Mouse (Mus musculus): ENCODE measurements around the gene Tmem60. TPM values are rescaled to one million over a fixed set of nuclear protein-coding genes. Genes with fewer than 3 reads are reported as not detected.

Gene Tmem60
- 46.3 and 66.7 TPM in 2 replicates for polyA plus RNA-seq (2012; ENCODE audit: insufficient read depth, insufficient read length, missing spikeins)

- Histone ChIP-seq H3K27ac (replicated peaks; ENCODE audit: low read depth, low read length) (peak within 1 kb of the TSS; percentile 68), H3K4me1 (ENCODE audit: control insufficient read depth, insufficient read depth, insufficient read length, low read length) (no peaks in the 10 kb centered on the region), H3K4me3 (ENCODE audit: insufficient read depth, low read depth, low read length) (peak within 1 kb of the TSS; percentile 90)
These were observed at the start of gene Tmem60, which contains the start of gene Phtf2 for GRCm38 (mm10) chr5:20881915-20882800. Tmem60 (plus strand) TSS chr5:20882191. Phtf2 (minus strand) TSS chr5:20882124.

GRCm38 (mm10) chr5:20834399-20834798 lies 47.6 kb upstream of the Tmem60 start:
- H3K4me1 ChIP-seq (ENCODE audit: control insufficient read depth, insufficient read depth, insufficient read length, low read length): no peaks in the 10 kb centered on the region
- H3K4me3 ChIP-seq (ENCODE audit: insufficient read depth, low read depth, low read length): no peak overlapping the region
- no peak overlapping the region for H3K27ac ChIP-seq (replicated peaks; ENCODE audit: low read depth, low read length)

GRCm38 (mm10) chr5:20837082-20837481 lies 44.9 kb upstream of the Tmem60 start:
- H3K4me1 ChIP-seq (ENCODE audit: control insufficient read depth, insufficient read depth, insufficient read length, low read length): no peaks in the 10 kb centered on the region
- H3K27ac ChIP-seq (replicated peaks; ENCODE audit: low read depth, low read length): no peak overlapping the region
- no peak overlapping the region for H3K4me3 ChIP-seq (ENCODE audit: insufficient read depth, low read depth, low read length)

GRCm38 (mm10) chr5:20843405-20843804 lies 38.6 kb upstream of the Tmem60 start:
- H3K4me1 ChIP-seq (ENCODE audit: control insufficient read depth, insufficient read depth, insufficient read length, low read length): no peaks in the 10 kb centered on the region
- no peak overlapping the region for H3K4me3 ChIP-seq (ENCODE audit: insufficient read depth, low read depth, low read length)
- H3K27ac ChIP-seq (replicated peaks; ENCODE audit: low read depth, low read length): no peak overlapping the region

GRCm38 (mm10) chr5:20843816-20844215 lies 38.2 kb upstream of the Tmem60 start:
- Histone ChIP-seq H3K27ac (replicated peaks; ENCODE audit: low read depth, low read length) (no peak overlapping the region), H3K4me3 (ENCODE audit: insufficient read depth, low read depth, low read length) (no peak overlapping the region), H3K4me1 (ENCODE audit: control insufficient read depth, insufficient read depth, insufficient read length, low read length) (no peaks in the 10 kb centered on the region)

- no peak overlapping the region for H3K27ac ChIP-seq (replicated peaks; ENCODE audit: low read depth, low read length)
- no peaks in the 10 kb centered on the region for H3K4me1 ChIP-seq (ENCODE audit: control insufficient read depth, insufficient read depth, insufficient read length, low read length)
- H3K4me3 ChIP-seq (ENCODE audit: insufficient read depth, low read depth, low read length): no peak overlapping the region
These were observed 35.0 kb upstream of the Tmem60 start for GRCm38 (mm10) chr5:20847010-20847409.

- no peak overlapping the region for H3K4me3 ChIP-seq (ENCODE audit: insufficient read depth, low read depth, low read length)
- no peak overlapping the region for H3K27ac ChIP-seq (replicated peaks; ENCODE audit: low read depth, low read length)
- H3K4me1 ChIP-seq (ENCODE audit: control insufficient read depth, insufficient read depth, insufficient read length, low read length): no peaks in the 10 kb centered on the region
These were observed 26.9 kb upstream of the Tmem60 start for GRCm38 (mm10) chr5:20855066-20855465.

- Histone ChIP-seq H3K27ac (replicated peaks; ENCODE audit: low read depth, low read length) (no peak overlapping the region), H3K4me1 (ENCODE audit: control insufficient read depth, insufficient read depth, insufficient read length, low read length) (no peaks in the 10 kb centered on the region), H3K4me3 (ENCODE audit: insufficient read depth, low read depth, low read length) (no peak overlapping the region)
These were observed 23.6 kb upstream of the Tmem60 start for GRCm38 (mm10) chr5:20858404-20858803.

GRCm38 (mm10) chr5:20860565-20860964 lies 21.4 kb upstream of the Tmem60 start:
- no peak overlapping the region for H3K4me3 ChIP-seq (ENCODE audit: insufficient read depth, low read depth, low read length)
- no peak overlapping the region for H3K27ac ChIP-seq (replicated peaks; ENCODE audit: low read depth, low read length)
- no peaks in the 10 kb centered on the region; the same call in 1 of the 2 replicates for H3K4me1 ChIP-seq (ENCODE audit: control insufficient read depth, insufficient read depth, insufficient read length, low read length)

GRCm38 (mm10) chr5:20861901-20862300 lies 20.1 kb upstream of the Tmem60 start:
- no peak overlapping the region for H3K27ac ChIP-seq (replicated peaks; ENCODE audit: low read depth, low read length)
- H3K4me3 ChIP-seq (ENCODE audit: insufficient read depth, low read depth, low read length): no peak overlapping the region
- peaks cover 2% of the 10 kb centered on the region; the same call in 1 of the 2 replicates for H3K4me1 ChIP-seq (ENCODE audit: control insufficient read depth, insufficient read depth, insufficient read length, low read length)

- Histone ChIP-seq H3K27ac (replicated peaks; ENCODE audit: low read depth, low read length) (no peak overlapping the region), H3K4me3 (ENCODE audit: insufficient read depth, low read depth, low read length) (no peak overlapping the region), H3K4me1 (ENCODE audit: control insufficient read depth, insufficient read depth, insufficient read length, low read length) (peaks cover 2% of the 10 kb centered on the region; the same call in 1 of the 2 replicates)
These were observed 17.6 kb upstream of the Tmem60 start for GRCm38 (mm10) chr5:20864216-20864969.

- H3K4me1 ChIP-seq (ENCODE audit: control insufficient read depth, insufficient read depth, insufficient read length, low read length): peaks cover 2% of the 10 kb centered on the region; the same call in 1 of the 2 replicates
- H3K4me3 ChIP-seq (ENCODE audit: insufficient read depth, low read depth, low read length): no peak overlapping the region
- no peak overlapping the region for H3K27ac ChIP-seq (replicated peaks; ENCODE audit: low read depth, low read length)
These were observed 16.7 kb upstream of the Tmem60 start for GRCm38 (mm10) chr5:20865193-20865755.

GRCm38 (mm10) chr5:20873146-20873545 lies 8.8 kb upstream of the Tmem60 start:
- no peaks in the 10 kb centered on the region; the same call in 1 of the 2 replicates for H3K4me1 ChIP-seq (ENCODE audit: control insufficient read depth, insufficient read depth, insufficient read length, low read length)
- no peak overlapping the region for H3K27ac ChIP-seq (replicated peaks; ENCODE audit: low read depth, low read length)
- no peak overlapping the region for H3K4me3 ChIP-seq (ENCODE audit: insufficient read depth, low read depth, low read length)

GRCm38 (mm10) chr5:20876934-20877426 lies 5.0 kb upstream of the Tmem60 start:
- no peak overlapping the region for H3K27ac ChIP-seq (replicated peaks; ENCODE audit: low read depth, low read length)

GRCm38 (mm10) chr5:20880386-20880785 lies 1.6 kb upstream of the Tmem60 start:
- H3K27ac ChIP-seq (replicated peaks; ENCODE audit: low read depth, low read length): no peak overlapping the region
- H3K4me1 ChIP-seq (ENCODE audit: control insufficient read depth, insufficient read depth, insufficient read length, low read length): no peaks in the 10 kb centered on the region
- H3K4me3 ChIP-seq (ENCODE audit: insufficient read depth, low read depth, low read length): peak overlapping the region; percentile 27; the same call in 1 of the 2 replicates

More at GRCm38 (mm10) chr5:20876934-20877426, 5.0 kb upstream of the Tmem60 start:
- H3K4me1 ChIP-seq (ENCODE audit: control insufficient read depth, insufficient read depth, insufficient read length, low read length): no peaks in the 10 kb centered on the region; the same call in 1 of the 2 replicates
- H3K4me3 ChIP-seq (ENCODE audit: insufficient read depth, low read depth, low read length): no peak overlapping the region

Measured in brown adipose tissue, adult 24 weeks (tissue).